Mouse (Mus musculus): Measurements from ENCODE around the gene Olfr148.

The Olfr148 gene

GRCm38 (mm10) chr9:39610355-39610754 lies at the start of gene Olfr148:
Olfr148 (plus strand) TSS chr9:39610655.
- no peak for DNase-seq

GRCm38 (mm10) chr9:39575469-39575868 lies 35.0 kb upstream of the Olfr148 start, which contains the start of gene Olfr959:
Olfr959 (minus strand) TSS chr9:39575569.
- DNase-seq, result no peak

- no peak for DNase-seq
Observed at GRCm38 (mm10) chr9:39577050-39577449, 33.4 kb upstream of the Olfr148 start.

DNA sequence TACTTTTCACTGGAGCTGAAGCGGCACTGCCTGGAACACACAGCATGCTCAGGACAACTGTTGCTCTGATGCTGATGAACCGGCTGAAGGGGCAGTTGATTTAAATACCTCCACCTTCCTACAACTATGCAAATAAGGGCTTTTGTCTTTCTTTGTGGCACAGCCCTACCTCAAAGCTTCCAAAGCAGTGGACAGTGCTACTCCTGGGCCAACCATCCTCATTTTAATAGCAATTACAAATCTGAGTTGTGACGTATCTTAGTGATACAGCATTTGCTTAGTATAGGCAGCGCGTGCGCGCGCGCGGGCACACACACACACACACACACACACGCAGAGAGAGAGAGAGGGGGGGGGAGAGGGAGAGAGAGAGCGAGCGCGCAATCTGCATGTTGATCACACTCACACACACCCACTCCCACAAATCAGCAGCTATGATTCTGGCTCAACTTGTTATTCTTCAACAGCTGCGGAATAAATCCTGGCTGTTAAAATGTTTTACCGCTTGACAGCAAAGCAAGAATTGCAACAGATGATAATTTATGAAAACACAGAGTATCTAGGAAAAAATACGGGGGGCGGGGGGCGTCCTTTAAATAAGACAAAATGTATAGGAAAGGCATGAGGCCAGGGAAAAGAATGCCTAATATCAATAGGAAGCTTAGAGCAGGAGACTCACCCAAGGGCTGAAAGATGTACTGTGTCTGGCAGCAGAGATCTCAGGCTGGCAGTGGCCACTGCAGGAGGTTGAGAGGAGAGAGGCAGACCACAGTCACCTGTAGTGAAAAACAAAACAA lies 7.7 kb upstream of the Olfr148 start:
- peak; percentile 64 for DNase-seq

GRCm38 (mm10) chr9:39603333-39603845 lies 7.1 kb upstream of the Olfr148 start:
- peak; percentile 9 for DNase-seq

DNA sequence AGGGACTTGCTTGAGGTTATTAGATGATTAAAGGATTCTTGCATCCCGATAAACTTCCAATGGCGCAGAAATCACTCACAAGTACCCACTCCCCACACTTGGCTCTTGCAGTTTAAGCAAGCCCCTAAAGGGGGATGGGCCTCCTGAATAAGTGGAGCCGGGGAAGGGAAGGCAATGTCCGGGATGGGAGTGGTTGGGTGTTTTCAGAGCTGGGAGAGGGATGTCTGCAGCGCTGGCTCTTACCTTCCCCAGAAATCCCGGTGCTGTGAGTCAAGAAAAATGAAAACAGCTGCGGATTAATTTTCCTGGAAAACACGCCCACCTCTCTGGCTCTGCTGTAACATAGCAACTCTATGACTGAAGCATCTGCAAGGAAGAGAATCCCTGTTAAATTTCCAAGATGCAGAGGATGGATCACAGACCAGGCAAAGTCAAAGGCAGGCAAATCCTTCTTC lies 6.4 kb upstream of the Olfr148 start, which contains the start of gene AW551984:
Gene AW551984 (minus strand): TSS at position 405 of the 455 bp plus-strand sequence.
- peak; percentile 5 for DNase-seq

DNA sequence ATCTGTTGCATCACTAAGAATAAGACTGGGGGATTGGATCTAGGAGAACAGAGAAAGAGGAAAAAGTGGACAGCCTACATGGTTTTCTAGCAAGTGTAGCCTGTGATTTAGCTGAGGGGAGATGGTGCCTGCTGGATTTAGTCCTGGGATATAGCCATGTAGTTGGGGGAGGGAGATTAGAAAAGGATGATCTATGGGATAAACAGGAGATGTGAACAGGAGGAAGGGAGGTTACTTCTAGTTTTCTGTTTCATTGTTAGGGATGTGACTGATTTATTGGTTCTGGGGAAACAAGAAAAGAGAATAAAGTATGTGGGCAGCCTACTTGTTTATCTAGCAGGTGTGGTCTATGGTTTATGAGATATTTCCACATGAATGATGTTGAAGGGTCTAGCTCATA lies 2.0 kb upstream of the Olfr148 start:
- no peak for DNase-seq

GRCm38 (mm10) chr9:39611953-39612352 lies 1.5 kb downstream of the Olfr148 start:
- DNase-seq, result peak; percentile 12

GRCm38 (mm10) chr9:39621073-39621472 lies 10.6 kb downstream of the Olfr148 start, which contains the start of gene Olfr960:
Olfr960 (plus strand) TSS chr9:39621373.
- no peak for DNase-seq

- DNase-seq, result no peak
Observed at GRCm38 (mm10) chr9:39623783-39624182, 13.3 kb downstream of the Olfr148 start.

DNA sequence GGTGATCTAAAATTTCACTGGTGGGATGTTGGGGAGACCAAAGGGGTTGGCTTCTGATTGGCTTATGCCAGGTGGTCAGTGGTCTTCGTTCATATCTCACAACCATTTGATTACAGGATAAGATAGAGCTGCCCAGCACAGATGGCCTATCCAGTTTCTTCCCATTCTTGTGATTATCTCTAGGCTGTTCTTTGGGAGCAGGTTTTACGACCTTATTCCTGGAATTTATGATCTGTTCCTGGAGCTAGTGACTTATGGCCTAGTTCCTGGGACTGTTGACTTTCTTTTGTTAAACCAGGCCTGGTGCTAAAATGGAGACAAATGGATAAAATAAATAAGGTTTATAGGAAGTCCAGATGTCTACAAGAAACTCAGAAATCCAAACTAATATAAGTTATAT lies 14.3 kb downstream of the Olfr148 start:
- no peak for DNase-seq

GRCm38 (mm10) chr9:39629069-39629468 lies 18.6 kb downstream of the Olfr148 start:
- no peak for DNase-seq

GRCm38 (mm10) chr9:39633913-39634594 lies 23.6 kb downstream of the Olfr148 start:
- DNase-seq, result peak; percentile 26

DNA sequence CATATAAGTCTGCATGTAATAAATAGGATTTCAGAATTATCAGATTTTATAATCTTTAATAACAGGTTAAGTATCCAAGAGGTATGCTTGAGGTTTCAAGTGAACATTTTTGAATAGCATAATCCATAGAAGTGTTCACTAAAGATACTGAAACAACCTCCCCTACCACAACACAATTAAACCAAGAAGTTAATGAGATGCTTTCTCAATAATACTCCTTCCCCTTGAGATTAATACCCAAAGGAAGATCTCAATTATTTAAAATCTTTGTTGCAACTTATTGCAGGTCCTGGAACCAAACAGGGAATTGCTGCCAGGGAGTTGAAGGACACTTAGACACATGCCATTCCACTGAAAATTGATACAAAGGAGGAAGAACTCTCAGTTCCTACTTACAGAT lies 34.3 kb downstream of the Olfr148 start, which contains the start of gene Olfr961:
Gene Olfr961 (plus strand): TSS at position 301 of the 400 bp plus-strand sequence.
- no peak for DNase-seq

- no peak for DNase-seq
Observed at GRCm38 (mm10) chr9:39647382-39647781, 36.9 kb downstream of the Olfr148 start.

DNA sequence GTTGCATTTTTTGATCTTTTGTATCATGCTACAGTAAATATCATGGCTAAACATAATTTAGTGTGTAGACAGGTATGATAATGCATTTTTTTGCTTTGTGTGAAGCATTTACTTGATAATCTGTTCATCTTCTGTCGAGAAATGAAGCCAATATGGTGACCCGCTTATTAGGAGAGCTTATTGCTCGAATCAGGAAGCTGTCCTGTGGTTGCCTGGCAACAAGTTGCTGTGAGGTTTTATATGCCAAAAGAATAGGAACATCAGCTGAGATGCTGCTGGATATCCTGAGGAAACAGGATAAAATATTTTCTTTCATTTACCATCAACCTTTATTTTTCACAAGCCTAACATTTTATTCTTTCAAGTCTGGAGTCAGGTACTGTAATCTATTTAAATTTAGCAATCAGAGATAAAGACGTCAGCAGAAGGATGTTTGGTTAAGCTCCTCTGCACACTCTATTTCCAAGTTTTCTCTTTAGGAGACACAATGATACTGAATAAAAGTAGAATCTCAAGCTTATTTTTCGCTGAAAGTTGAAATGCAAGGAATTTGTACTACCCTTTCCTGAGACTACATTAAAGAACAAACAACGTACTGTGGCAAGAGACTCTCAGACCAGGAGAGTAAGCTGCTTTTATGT lies 44.4 kb downstream of the Olfr148 start:
- no peak for DNase-seq

Data from right cerebral cortex, postnatal 4 days (tissue).